Mouse (Mus musculus) adrenal gland, adult 2 months (tissue): ENCODE measurements around the gene Mef2a. TPM values are rescaled to one million over a fixed set of nuclear protein-coding genes. Genes with fewer than 3 reads are reported as not detected.

Source experiments
- DNase-seq: peaks from one replicate; pipeline ENCODE4 v3.0.0; 2021
- polyA plus RNA-seq: library from polyadenylated mRNA; depleted of rRNA; stranded (reverse); fragments of >200 nt; gene quantifications from 2 replicates; pipeline ENCODE4 v1.2.3, GENCODE M21; 2012
- total RNA-seq, 2 experiments: library from RNA; stranded (reverse); gene quantifications; 2 replicates each; pipeline ENCODE4 v1.2.3; 2021

Mef2a gene
- total and polyA plus RNA-seq, 3 experiments, result 28.8 to 60.3 (median 49.3) TPM

- DNase-seq, result no peak
Observed at GRCm38 (mm10) chr7:67245255-67245654, 127.4 kb downstream of the Mef2a start.

DNA sequence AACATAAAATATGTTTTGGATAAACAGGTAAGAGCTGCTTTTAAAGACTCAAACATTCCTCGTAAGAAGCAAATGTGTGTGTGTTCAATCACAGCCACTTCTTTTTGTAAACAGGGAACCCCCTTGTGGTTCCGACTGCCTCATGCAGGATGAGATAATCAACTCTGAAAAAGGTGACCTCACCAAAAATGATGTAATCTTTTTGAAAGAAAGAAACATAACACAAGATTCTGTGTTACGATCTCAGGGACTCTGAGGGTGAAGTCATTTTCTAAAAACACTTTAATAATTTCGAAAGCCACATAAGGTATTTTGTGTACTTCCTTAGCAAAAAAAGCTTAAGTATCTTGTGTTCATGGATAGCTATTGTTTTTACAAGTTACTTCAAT lies 128.8 kb downstream of the Mef2a start:
- DNase-seq, result no peak

GRCm38 (mm10) chr7:67243121-67243893 lies 129.4 kb downstream of the Mef2a start:
- no peak for DNase-seq

GRCm38 (mm10) chr7:67241969-67242368 lies 130.7 kb downstream of the Mef2a start:
- no peak for DNase-seq

GRCm38 (mm10) chr7:67237752-67238151 lies 134.9 kb downstream of the Mef2a start:
- DNase-seq, result no peak

GRCm38 (mm10) chr7:67236351-67236750 lies 136.3 kb downstream of the Mef2a start:
- DNase-seq, result no peak

GRCm38 (mm10) chr7:67234797-67235196 lies 137.9 kb downstream of the Mef2a start:
- no peak for DNase-seq

DNA sequence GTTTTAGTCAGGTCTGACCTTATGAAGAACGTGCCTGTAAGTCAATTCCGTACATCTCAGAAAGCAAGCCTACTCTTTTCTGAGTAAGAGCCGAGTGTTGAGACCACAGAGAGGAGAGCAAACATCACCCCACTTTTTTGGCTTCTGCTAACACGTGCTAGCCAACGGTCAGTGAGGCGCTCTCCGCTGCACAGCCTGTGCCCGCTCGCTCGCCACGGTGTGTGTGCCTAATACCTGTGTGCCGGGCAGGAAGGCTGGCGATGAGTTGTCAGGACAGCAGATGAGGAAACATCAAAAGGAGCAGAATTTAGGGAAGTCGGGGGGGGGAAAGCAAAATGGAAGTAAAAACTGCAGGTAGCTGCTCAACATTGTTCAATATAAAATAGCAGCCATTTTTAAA lies 140.2 kb downstream of the Mef2a start:
- DNase-seq, result no peak

DNA sequence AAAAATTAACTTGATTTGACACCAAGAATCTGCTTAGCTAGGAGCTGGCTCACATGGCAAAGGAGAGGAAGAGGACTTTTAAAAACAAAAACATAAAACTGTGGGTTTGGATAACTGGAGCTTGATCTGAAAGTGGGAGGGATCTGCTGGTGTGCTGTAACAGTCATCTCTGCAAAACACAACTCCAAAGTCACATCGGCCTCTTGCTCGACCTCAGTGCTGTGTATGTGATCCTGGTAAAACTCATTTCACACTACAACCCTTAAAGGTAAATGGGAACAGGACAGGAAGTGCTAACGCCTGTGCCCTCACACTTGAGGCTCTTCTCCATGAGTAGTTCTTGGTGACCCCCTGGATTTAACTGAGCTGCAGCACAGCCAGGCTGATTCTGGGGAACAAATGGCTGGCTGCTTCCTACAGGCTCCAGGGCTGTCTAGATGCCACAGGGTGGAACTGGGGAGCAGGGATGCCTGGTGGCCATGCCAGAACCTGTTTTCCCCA lies 142.0 kb downstream of the Mef2a start:
- no peak for DNase-seq

DNA sequence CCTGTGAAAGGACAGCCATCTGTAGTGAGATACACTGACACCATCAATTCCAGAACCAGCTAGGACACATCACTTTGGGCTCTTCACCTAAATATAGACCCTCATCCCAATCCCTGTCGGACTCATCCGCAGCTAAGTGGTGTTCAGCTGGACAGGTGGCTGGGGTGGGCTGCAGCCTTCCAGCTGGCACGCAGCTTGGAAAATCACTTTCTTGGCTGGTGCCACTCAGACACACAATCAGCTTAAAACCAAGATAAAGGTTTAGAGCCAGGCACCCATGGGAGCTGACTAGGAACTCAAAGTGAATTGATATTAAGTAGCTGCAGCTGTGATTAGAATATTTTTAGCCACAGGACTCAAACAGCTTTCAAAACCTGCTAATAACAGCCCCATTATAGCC lies 142.4 kb downstream of the Mef2a start:
- no peak for DNase-seq

GRCm38 (mm10) chr7:67229701-67230100 lies 143.0 kb downstream of the Mef2a start:
- DNase-seq, result no peak

DNA sequence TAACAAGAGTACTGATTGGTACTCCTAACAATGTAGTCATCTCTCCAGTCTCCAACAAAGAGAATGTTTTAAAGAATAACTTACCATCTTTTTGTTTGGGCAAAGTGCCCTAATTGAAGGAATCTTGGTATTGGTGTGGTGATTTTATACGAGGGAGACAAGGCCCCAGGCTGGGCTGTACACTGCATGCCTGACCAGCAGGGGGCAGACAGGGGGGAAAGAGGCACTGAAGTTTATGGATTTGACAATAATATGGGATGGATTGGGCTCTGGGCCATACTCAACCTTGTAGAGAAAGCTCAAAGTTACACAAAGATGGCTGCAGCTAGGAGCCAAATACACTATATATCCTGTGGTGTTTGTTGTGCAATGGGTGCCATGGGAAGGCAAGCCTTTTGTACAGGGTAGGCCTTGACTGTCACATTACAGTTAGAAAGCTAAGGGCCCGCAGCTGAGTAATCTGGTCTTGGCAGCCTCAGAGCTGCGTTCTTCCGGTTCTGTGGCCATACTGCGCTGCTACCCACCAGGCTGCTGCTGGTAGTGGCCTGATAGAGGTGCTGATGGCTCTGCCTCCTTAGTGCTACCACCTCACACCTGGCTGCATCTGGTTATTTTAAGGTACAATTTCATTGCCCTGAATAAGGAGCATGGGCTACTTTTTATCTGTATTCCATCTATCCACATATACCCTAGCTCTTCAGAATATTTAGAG lies 143.6 kb downstream of the Mef2a start:
- DNase-seq, result peak; percentile 48

- no peak for DNase-seq
Observed at GRCm38 (mm10) chr7:67228390-67228789, 144.3 kb downstream of the Mef2a start.

GRCm38 (mm10) chr7:67227538-67227937 lies 145.1 kb downstream of the Mef2a start:
- no peak for DNase-seq

DNA sequence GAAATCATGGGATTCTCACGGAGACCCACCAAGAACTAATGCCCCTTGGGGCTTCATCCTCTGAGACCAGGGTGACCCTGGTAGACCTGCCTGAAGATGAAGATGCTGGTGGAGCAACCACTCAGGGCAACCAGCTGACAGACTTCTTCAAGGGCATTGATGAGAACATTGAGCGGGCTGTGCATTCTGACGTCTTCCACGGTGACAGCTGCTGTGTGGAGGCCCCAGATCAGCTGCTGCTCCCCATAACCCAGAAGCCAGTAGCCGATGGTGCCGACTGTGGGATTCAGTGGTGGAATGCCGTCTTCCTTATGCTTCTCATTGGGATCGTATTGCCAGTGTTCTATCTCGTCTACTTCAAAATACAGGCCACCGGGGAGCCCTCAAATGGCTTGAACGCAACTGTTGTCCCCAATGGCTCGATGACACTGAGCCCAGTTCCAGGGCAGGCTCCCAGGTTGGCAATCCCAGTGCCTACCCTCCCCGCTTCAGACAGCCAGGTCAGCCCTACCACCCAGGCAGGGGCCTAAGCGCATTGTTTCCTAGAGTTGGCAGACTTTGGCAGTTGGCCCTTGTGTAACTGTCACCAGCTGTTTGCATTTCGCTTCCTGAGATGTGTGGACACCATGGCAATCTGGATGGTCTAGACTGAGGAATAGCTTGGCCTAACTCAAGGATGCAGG lies 146.6 kb downstream of the Mef2a start:
- DNase-seq, result no peak

DNA sequence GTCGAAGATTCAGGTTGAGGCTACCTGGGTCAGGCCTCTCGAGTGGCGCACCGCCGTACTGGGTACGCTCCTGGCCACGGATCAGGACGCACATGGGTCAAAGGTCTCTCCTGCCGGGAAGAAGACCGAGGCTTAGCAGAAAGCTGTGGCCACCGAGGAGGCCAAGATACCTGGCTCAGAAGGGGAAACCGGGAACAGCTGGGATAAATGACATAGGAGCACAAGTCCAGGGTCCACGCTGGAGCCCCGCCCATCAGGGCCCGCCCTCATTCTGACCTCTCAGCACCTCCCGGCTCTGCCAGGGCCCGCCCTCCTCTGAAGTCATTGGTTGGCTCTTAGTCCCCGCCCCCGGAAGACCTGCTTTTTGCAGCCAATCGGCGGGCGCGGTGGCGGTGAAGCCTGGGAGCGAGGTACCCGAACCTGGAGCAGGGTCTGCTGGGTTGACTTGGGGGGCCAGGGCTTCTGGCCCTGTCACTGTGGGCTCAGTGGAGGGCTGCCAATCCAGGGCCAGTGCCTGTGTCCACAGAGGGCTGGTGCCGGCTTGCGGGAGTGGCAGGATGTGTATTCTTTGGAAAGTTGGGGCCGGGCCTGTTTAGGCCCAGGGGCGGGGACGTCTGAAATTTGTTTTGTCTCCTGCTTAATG lies 150.3 kb downstream of the Mef2a start, which contains the start of gene Lysmd4:
Lysmd4 (plus strand) TSS at position 325 of the 643 bp plus-strand sequence.
- DNase-seq, result peak; percentile 99

GRCm38 (mm10) chr7:67217025-67217424 lies 155.6 kb downstream of the Mef2a start:
- DNase-seq, result peak; percentile 73

GRCm38 (mm10) chr7:67216351-67216750 lies 156.3 kb downstream of the Mef2a start:
- peak; percentile 60 for DNase-seq

DNA sequence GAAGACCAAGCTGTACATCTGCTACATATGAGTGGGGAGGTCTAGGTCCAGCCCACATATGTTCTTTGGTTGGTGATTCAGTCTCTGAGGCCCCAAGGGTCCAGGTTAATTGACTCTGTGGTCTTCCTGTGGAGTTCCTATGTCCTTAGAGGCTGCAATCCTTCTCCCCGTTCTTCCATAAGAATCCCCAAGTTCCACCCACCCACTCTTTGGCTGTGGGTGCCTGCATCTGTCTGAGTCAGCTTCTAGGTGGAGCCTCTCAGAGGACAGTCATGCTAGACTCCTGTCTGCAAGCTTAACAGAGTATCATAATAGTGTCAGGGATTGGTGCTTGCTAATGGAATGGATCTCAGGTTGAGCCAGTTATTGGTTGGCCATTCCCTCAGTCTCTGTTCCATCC lies 159.1 kb downstream of the Mef2a start:
- no peak for DNase-seq

DNA sequence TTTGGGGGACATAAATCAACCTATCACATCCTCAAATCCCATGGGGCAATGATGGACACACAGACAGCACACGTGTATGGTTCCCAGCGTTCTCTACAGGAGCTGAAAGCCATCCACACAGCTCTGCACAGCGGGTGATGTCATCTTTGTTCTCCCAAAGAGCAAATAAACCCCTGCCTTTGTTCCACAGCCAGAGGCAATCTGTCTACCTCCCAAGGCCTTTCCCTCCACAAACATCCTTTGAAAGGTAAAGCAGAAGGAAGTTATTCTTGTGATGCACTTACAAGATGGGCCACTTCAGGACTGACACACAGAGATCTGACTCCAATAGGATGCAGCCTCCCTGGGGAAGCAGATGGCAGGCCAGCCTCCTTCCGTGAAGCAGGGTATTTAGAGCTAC lies 160.7 kb downstream of the Mef2a start:
- no peak for DNase-seq

DNA sequence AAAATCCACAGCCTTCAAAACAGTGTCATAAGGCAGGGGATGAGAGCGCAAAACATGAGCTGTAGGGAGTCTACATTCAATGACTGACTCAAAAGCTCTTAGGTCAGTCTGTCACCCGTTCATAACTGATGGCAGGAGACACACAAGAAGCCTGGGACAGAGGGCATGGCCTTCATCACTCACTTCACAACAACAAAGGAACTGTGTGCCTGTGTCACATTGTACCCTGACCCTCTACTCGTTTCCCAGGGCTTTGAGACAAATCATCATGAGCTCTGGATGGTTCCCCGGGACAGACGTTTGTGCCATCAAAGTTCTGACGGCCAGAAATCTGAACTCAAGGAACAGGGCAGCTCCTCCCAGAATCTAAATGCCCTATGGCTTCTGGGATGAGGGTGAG lies 161.3 kb downstream of the Mef2a start:
- no peak for DNase-seq
